Mouse (Mus musculus) liver, embryonic 11.5 days (tissue): Measurements from ENCODE around the gene Sprr2a3. TPM values are rescaled to one million over a fixed set of nuclear protein-coding genes. Genes with fewer than 3 reads are reported as not detected.

ENCODE experiments used
- ATAC-seq: fragments of 200-750 bp; cut with Nextera tagmentation; replicated peaks from 2 replicates; pipeline ENCODE4 v1.8.0; 2017; ENCODE audit warnings: moderate number of reproducible peaks, mild to moderate bottlenecking, moderate TSS enrichment, moderate library complexity; ENCODE audit not compliant: low FRiP score
- DNase-seq: peaks from one replicate; pipeline ENCODE4 v3.0.0-alpha.2; 2017; ENCODE audit warnings: low spot score
- H3K27ac ChIP-seq: fragments of 300-500 bp; sonication (generic); 2 replicates; pipeline ENCODE4 v1.5.1; 2014; ENCODE audit warnings: mild to moderate bottlenecking, low read depth, low read length, control low read depth
- H3K27me3 ChIP-seq: fragments of 300-500 bp; sonication (generic); replicated peaks from 2 replicates; pipeline ENCODE4 v1.6.1; 2014; ENCODE audit warnings: low read length, mixed read lengths; ENCODE audit not compliant: control insufficient read depth, insufficient read depth
- H3K36me3 ChIP-seq: fragments of 300-500 bp; sonication (generic); 2 replicates; pipeline ENCODE4 v1.6.1; 2014; ENCODE audit warnings: mild to moderate bottlenecking, low read length, moderate library complexity, mixed read lengths; ENCODE audit not compliant: control insufficient read depth, insufficient read depth
- H3K4me1 ChIP-seq: fragments of 300-500 bp; sonication (generic); replicated peaks from 2 replicates; pipeline ENCODE4 v1.6.1; 2014; ENCODE audit warnings: low read length, mixed read lengths; ENCODE audit not compliant: control insufficient read depth, insufficient read depth
- H3K4me2 ChIP-seq: fragments of 300-500 bp; sonication (generic); 2 replicates; pipeline ENCODE4 v1.6.1; 2014; ENCODE audit warnings: mild to moderate bottlenecking, control low read depth, moderate library complexity
- H3K4me3 ChIP-seq: fragments of 300-500 bp; sonication (generic); 2 replicates; pipeline ENCODE4 v1.5.1; 2014; ENCODE audit warnings: low read depth, low read length, control low read depth
- H3K9ac ChIP-seq: fragments of 300-500 bp; sonication (generic); 2 replicates; pipeline ENCODE4 v1.6.1; 2014; ENCODE audit warnings: low read depth, low read length, control low read depth
- H3K9me3 ChIP-seq: fragments of 300-500 bp; sonication (generic); 2 replicates; pipeline ENCODE4 v1.6.1; 2016; ENCODE audit warnings: low read length, inconsistent platforms, mixed read lengths; ENCODE audit not compliant: control insufficient read depth
- WGBS: fragments of 180-500 bp; shearing (Covaris S2); extraction: QIAGEN DNeasy Blood & Tissue Kit; methylation state at CpG from one replicate; pipeline ENCODE4 v1.1.7; 2014; 5-methylcytosine and 5-hydroxymethylcytosine counted together
- polyA plus RNA-seq: library from polyadenylated mRNA; unstranded; fragments of >200 nt; fragmentation: Nextera tagmentation; extraction: Ambion mirVana; gene quantifications from 2 replicates; pipeline ENCODE4 v1.2.1, GENCODE M21; 2014

The Sprr2a3 gene
- polyA plus RNA-seq, 1 experiment from 2014 or later: not detected

GRCm38 (mm10) chr3:92316320-92316719 is 31.1 kb downstream of the Sprr2a3 start, which contains the start of gene Sprr2b:
Gene Sprr2b, plus strand, starts transcription at chr3:92316620.
- no peak for ATAC-seq

GRCm38 (mm10) chr3:92317384-92317783 is 32.2 kb downstream of the Sprr2a3 start:
- WGBS: 86% methylated on average over 2 of the region's 2 CpGs
- Histone ChIP-seq H3K4me2 (no peak overlapping the region), H3K9ac (no peak overlapping the region), H3K27ac (no peak overlapping the region), H3K4me1 (no peaks in the 10 kb centered on the region), H3K27me3 (no peaks in the 10 kb centered on the region), H3K9me3 (no peaks in the 10 kb centered on the region), H3K4me3 (no peak overlapping the region), H3K36me3 (no peaks in the 10 kb centered on the region)
- ATAC-seq: no peak
- DNase-seq: no peak

More at GRCm38 (mm10) chr3:92316320-92316719, 31.1 kb downstream of the Sprr2a3 start, which contains the start of gene Sprr2b:
- Histone ChIP-seq H3K27ac (no peak within 1 kb of the TSS), H3K4me3 (no peak within 1 kb of the TSS), H3K4me1 (no peaks in the 10 kb centered on the region), H3K9ac (no peak within 1 kb of the TSS), H3K27me3 (no peaks in the 10 kb centered on the region), H3K4me2 (no peak within 1 kb of the TSS), H3K36me3 (no peaks in the 10 kb centered on the region), H3K9me3 (no peaks in the 10 kb centered on the region)
- DNase-seq: no peak
- 72% methylated on average over 2 of the region's 2 CpGs for WGBS

DNA sequence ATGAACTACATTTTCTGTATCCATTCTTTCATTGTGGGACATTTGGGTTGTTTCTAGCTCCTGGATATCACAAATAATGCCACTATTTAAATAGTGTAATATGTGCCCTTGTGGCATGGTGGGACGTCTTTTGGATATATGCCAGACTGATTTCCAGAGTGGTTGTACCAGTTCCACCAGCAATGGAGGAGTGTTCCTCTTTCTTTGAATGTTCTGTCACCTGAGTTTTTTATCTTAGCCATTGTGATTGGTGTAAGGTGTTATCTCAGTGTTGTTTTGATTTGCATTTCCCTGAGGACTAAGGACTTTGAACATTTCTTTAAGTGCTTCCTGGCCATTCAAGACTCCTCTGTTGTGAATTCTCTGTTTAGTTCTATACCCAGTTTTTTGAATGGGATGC is 51.1 kb downstream of the Sprr2a3 start:
- no peak overlapping the region for H3K4me3 ChIP-seq
- H3K4me2 ChIP-seq: no peak overlapping the region
- no peaks in the 10 kb centered on the region for H3K36me3 ChIP-seq
- H3K9me3 ChIP-seq: no peaks in the 10 kb centered on the region
- 79% methylated on average over 1 of the region's 1 CpGs for WGBS
- no peak for DNase-seq
- H3K4me1 ChIP-seq: no peaks in the 10 kb centered on the region
- H3K9ac ChIP-seq: no peak overlapping the region
- H3K27me3 ChIP-seq: no peaks in the 10 kb centered on the region
- no peak for ATAC-seq
- H3K27ac ChIP-seq: no peak overlapping the region

DNA sequence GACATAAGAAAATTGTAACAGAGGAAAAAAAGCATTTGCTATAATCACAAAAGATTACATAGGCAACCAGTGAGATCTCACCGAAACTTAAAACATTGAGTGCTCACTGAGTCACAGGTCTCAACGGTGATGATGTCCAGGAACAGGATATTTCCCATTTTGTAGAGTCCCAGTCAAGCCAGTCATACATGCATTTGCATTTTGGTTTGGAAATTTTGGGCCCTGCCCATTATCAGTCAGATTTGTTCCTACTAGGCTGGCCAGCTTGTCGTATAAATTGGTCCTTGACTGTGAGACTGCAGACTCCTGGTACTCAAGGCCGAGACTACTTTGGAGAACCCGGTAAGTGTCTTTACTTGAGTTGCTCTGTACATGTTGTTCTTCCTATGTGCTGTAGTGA is 53.6 kb downstream of the Sprr2a3 start, which contains the start of gene Sprr2d:
Gene Sprr2d (plus strand): TSS at position 301 of the 400 bp plus-strand sequence.
- H3K9me3 ChIP-seq: no peaks in the 10 kb centered on the region
- DNase-seq (no peak), ATAC-seq (no peak)
- 90% methylated on average over 5 of the region's 5 CpGs for WGBS
- no peak within 1 kb of the TSS for H3K4me2 ChIP-seq
- no peak within 1 kb of the TSS for H3K27ac ChIP-seq
- H3K27me3 ChIP-seq: no peaks in the 10 kb centered on the region
- no peaks in the 10 kb centered on the region for H3K4me1 ChIP-seq
- H3K9ac ChIP-seq: no peak within 1 kb of the TSS
- H3K4me3 ChIP-seq: no peak within 1 kb of the TSS
- no peaks in the 10 kb centered on the region for H3K36me3 ChIP-seq

Other genes starting within 250 kb of the Sprr2a3 start
- 0.79 and 0.90 TPM in 2 replicates for gene Lor, start 202.3 kb upstream of the Sprr2a3 start, polyA plus RNA-seq
- gene Prr9, start 161.5 kb upstream of the Sprr2a3 start, polyA plus RNA-seq: not detected in 2 replicates
- not detected in 2 replicates for gene Lelp1, start 142.7 kb upstream of the Sprr2a3 start, polyA plus RNA-seq
- not detected in 2 replicates for gene Sprr2a1, start 69.6 kb upstream of the Sprr2a3 start, polyA plus RNA-seq
- 1.1 TPM in 1 of 2 replicates, not detected in the other for gene Sprr2a2, start 69.5 kb upstream of the Sprr2a3 start, polyA plus RNA-seq
- not detected in 2 replicates for gene Sprr2b, start 31.2 kb downstream of the Sprr2a3 start, polyA plus RNA-seq
- gene Sprr2d, start 53.7 kb downstream of the Sprr2a3 start, polyA plus RNA-seq: not detected in 2 replicates
- gene Sprr2e, start 66.7 kb downstream of the Sprr2a3 start, polyA plus RNA-seq: not detected in 2 replicates
- gene Sprr2f, start 79.8 kb downstream of the Sprr2a3 start, polyA plus RNA-seq: not detected in 2 replicates
- gene Sprr2h, start 100.3 kb downstream of the Sprr2a3 start, polyA plus RNA-seq: not detected in 2 replicates
- not detected in 2 replicates for gene Sprr2i, start 122.6 kb downstream of the Sprr2a3 start, polyA plus RNA-seq
- gene Sprr2j-ps, start 132.7 kb downstream of the Sprr2a3 start, polyA plus RNA-seq: not detected in 2 replicates
- gene Gm9774, start 144.0 kb downstream of the Sprr2a3 start, polyA plus RNA-seq: 7.2 and 9.1 TPM in 2 replicates
- gene Sprr2k, start 147.2 kb downstream of the Sprr2a3 start, polyA plus RNA-seq: not detected in 2 replicates
- not detected in 2 replicates for gene Sprr1b, start 153.4 kb downstream of the Sprr2a3 start, polyA plus RNA-seq
- not detected in 2 replicates for gene Sprr3, start 173.3 kb downstream of the Sprr2a3 start, polyA plus RNA-seq
- not detected in 2 replicates for gene Sprr1a, start 200.5 kb downstream of the Sprr2a3 start, polyA plus RNA-seq
- not detected in 2 replicates for gene Sprr4, start 215.1 kb downstream of the Sprr2a3 start, polyA plus RNA-seq
- gene 2310046K23Rik, start 249.1 kb downstream of the Sprr2a3 start, polyA plus RNA-seq: not detected in 2 replicates